Mouse (Mus musculus) G1E (cell line): ENCODE results near the gene Ccr3. TPM values are rescaled to one million over a fixed set of nuclear protein-coding genes. Genes with fewer than 3 reads are reported as not detected.

Experiments
- ATAC-seq: 2 replicates; pipeline ENCODE4 v1.8.0; 2016; ENCODE audit warnings: mild to moderate bottlenecking; ENCODE audit not compliant: insufficient number of reproducible peaks, poor library complexity, low FRiP score, severe bottlenecking; ENCODE audit errors: extremely low read depth
- DNase-seq: peaks from one replicate; pipeline ENCODE4 v3.0.0; 2012; ENCODE audit warnings: low spot score
- H3K27me3 ChIP-seq: 2 replicates; pipeline ENCODE4 v1.6.1; 2012; ENCODE audit warnings: mild to moderate bottlenecking, low read length, inconsistent platforms; ENCODE audit not compliant: insufficient read depth
- H3K36me3 ChIP-seq: replicated peaks from 2 replicates; pipeline ENCODE3; 2012; ENCODE audit warnings: mild to moderate bottlenecking, inconsistent platforms
- H3K4me1 ChIP-seq: 2 replicates; pipeline ENCODE4 v1.6.1; 2012; ENCODE audit warnings: low read depth, low read length, inconsistent platforms, mixed read lengths; ENCODE audit not compliant: insufficient read depth
- H3K4me3 ChIP-seq: 2 replicates; pipeline ENCODE4 v1.5.1; 2012; ENCODE audit warnings: low read depth, mild to moderate bottlenecking, inconsistent platforms, low read length, moderate library complexity, mixed read lengths
- H3K9me3 ChIP-seq: replicated peaks from 2 replicates; pipeline ENCODE4 v1.6.1; 2012; ENCODE audit warnings: inconsistent platforms
- CTCF ChIP-seq: IDR thresholded peaks from 2 replicates; pipeline ENCODE4 v1.5.1; 2012; ENCODE audit warnings: low read depth, low read length, inconsistent platforms, mixed read lengths
- GATA1 ChIP-seq: IDR thresholded peaks from 2 replicates; pipeline ENCODE4 v1.6.1; 2012; ENCODE audit warnings: borderline replicate concordance, low read length, inconsistent platforms, mixed read lengths
- GATA2 ChIP-seq: IDR thresholded peaks from 2 replicates; pipeline ENCODE4 v1.6.1; 2012; ENCODE audit warnings: low read depth, low read length, inconsistent platforms, borderline replicate concordance
- POLR2AphosphoS5 ChIP-seq: IDR thresholded peaks from 2 replicates; pipeline ENCODE4 v1.6.1; 2012; ENCODE audit warnings: low read depth, low read length, inconsistent platforms; ENCODE audit not compliant: insufficient replicate concordance
- TAL1 ChIP-seq: conservative IDR thresholded peaks from 2 replicates; pipeline ENCODE4 v1.6.1; 2012; ENCODE audit warnings: low read depth, low read length, inconsistent platforms, mixed read lengths
- polyA plus RNA-seq: library from polyadenylated mRNA; stranded (reverse); fragments of >175 nt; gene quantifications from 2 replicates; pipeline ENCODE4 v1.2.3, GENCODE M21; 2012
- total RNA-seq, 2 experiments: library from RNA; stranded (forward) in 1 of 2; stranded (reverse) in 1 of 2; fragments of 200-1000 nt in 1 of 2; fragments of >200 nt in 1 of 2; fragmentation: Nextera tagmentation in 1 of 2; gene quantifications; 2 replicates each; pipeline ENCODE4 v1.2.3; 2014 to 2017

Gene Ccr3
- total and polyA plus RNA-seq, 3 experiments: 0.11 TPM; not detected in 2

DNA sequence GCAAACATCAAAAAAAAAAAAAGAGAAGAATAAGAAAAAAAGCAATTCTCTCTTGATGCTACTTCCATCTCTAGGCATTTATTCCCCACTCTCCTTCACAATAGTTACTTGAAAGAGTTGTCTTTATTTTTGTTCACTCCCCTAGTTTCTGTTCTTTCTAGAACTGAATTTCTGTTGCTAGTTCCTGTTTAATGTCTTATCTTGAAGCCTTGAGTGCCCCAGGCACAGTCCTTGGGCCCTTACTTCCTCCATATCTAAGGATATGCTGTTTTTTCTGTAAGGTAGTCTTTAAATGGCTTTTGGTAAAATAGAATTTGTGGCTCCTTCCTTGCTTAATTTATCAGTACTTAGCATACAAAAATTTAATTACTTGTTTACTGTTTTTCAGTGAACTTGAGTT is 36.8 kb upstream of the Ccr3 start:
- ATAC-seq (peak; percentile 24; the same call in 1 of the 2 replicates), DNase-seq (no peak)
- H3K27me3 ChIP-seq: no peaks in the 10 kb centered on the region
- H3K36me3 ChIP-seq: no peaks in the 10 kb centered on the region
- H3K4me3 ChIP-seq: no peak overlapping the region
- TF ChIP-seq TAL1 (peak; percentile 27; the same call in 1 of the 2 replicates), CTCF (no peak)
- H3K4me1 ChIP-seq: peaks cover 62% of the 10 kb centered on the region
- H3K9me3 ChIP-seq: no peaks in the 10 kb centered on the region

DNA sequence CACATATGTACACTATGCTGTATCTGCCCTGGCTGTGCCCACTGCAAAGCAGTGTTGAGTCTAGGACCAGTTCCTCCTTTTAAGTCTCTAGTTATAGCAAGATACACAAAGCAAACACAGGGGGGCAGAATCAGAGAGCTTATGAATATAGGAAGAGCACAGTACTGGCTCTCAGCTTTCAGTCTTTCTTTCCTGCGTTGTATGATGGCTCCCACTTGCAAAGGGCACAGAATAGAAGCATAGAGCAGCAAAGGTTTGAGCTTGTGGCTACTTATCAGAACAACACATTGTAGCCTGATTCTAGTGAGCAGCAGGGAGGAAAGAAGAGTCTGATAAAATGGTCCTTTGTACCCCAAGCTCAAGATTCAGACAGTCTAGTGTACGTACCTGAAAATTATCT is 35.6 kb upstream of the Ccr3 start:
- DNase-seq: peak; percentile 30
- no peaks in the 10 kb centered on the region for H3K9me3 ChIP-seq
- H3K36me3 ChIP-seq: no peaks in the 10 kb centered on the region
- peak overlapping the region; percentile 20; the same call in 1 of the 2 replicates for H3K4me3 ChIP-seq
- H3K4me1 ChIP-seq: peaks cover 73% of the 10 kb centered on the region
- 0 out of 2 replicates have a peak, but pooled peaks have one; percentile 4 for ATAC-seq
- TF ChIP-seq GATA2: no peak
- TF ChIP-seq CTCF: no peak
- TF ChIP-seq TAL1: peak; percentile 29; the same call in 1 of the 2 replicates
- TF ChIP-seq POLR2AphosphoS5: no peak
- no peaks in the 10 kb centered on the region for H3K27me3 ChIP-seq

DNA sequence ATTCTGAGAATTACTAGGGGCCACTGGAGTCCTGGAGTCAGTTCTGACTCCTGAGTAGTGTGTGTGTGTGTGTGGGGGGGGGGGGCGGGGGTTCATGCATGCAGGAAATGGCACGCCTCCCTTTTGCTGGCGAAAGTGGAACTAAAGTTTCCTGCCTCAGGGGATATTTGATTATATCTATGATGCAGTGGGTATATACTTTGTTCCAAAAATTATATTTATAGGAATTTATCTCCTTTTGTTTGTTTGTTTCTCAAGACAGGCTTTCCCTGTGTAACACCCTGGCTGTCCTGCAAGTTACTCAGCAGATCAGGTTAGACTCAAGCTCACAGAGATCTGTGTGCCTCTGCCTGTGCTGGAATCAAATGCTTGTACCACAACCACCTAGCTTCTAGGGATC is 32.1 kb upstream of the Ccr3 start:
- Histone ChIP-seq H3K4me3 (no peak overlapping the region), H3K4me1 (peaks cover 61% of the 10 kb centered on the region), H3K36me3 (no peaks in the 10 kb centered on the region), H3K9me3 (no peaks in the 10 kb centered on the region), H3K27me3 (no peaks in the 10 kb centered on the region)
- TF ChIP-seq GATA2: no peak
- ATAC-seq (no peak), DNase-seq (no peak)

- ATAC-seq: peak; percentile 62
- Histone ChIP-seq H3K9me3 (no peaks in the 10 kb centered on the region), H3K27me3 (no peaks in the 10 kb centered on the region), H3K36me3 (no peaks in the 10 kb centered on the region), H3K4me1 (peaks cover 52% of the 10 kb centered on the region), H3K4me3 (no peak overlapping the region; the same call in 1 of the 2 replicates)
- TF ChIP-seq TAL1 (peak; percentile 61), GATA1 (no peak)
- DNase-seq: no peak
Measured at GRCm38 (mm10) chr9:123991312-123991906, 30.4 kb upstream of the Ccr3 start.

GRCm38 (mm10) chr9:123997719-123998118 is 24.1 kb upstream of the Ccr3 start:
- H3K9me3 ChIP-seq: no peaks in the 10 kb centered on the region
- DNase-seq (no peak), ATAC-seq (peak; percentile 86)
- H3K36me3 ChIP-seq: no peaks in the 10 kb centered on the region
- H3K27me3 ChIP-seq: no peaks in the 10 kb centered on the region
- no peak overlapping the region for H3K4me3 ChIP-seq
- H3K4me1 ChIP-seq: peaks cover 39% of the 10 kb centered on the region
- TF ChIP-seq GATA2 (no peak), TAL1 (no peak), GATA1 (no peak), POLR2AphosphoS5 (no peak), CTCF (no peak)

- H3K4me1 ChIP-seq: peaks cover 30% of the 10 kb centered on the region
- no peak for TF ChIP-seq GATA1
- no peak for TF ChIP-seq POLR2AphosphoS5
- TF ChIP-seq GATA2: no peak
- TF ChIP-seq TAL1: no peak
- no peak for TF ChIP-seq CTCF
- no peaks in the 10 kb centered on the region for H3K27me3 ChIP-seq
- DNase-seq (no peak), ATAC-seq (no peak)
- H3K9me3 ChIP-seq: no peaks in the 10 kb centered on the region
- no peaks in the 10 kb centered on the region for H3K36me3 ChIP-seq
- no peak overlapping the region for H3K4me3 ChIP-seq
Measured at GRCm38 (mm10) chr9:123999784-124000183, 22.0 kb upstream of the Ccr3 start.

GRCm38 (mm10) chr9:124012691-124013090 is 9.1 kb upstream of the Ccr3 start:
- TF ChIP-seq GATA2 (no peak), TAL1 (no peak), POLR2AphosphoS5 (no peak), GATA1 (no peak), CTCF (no peak)
- H3K36me3 ChIP-seq: no peaks in the 10 kb centered on the region

More at GRCm38 (mm10) chr9:124012691-124013090, 9.1 kb upstream of the Ccr3 start:
- no peak overlapping the region for H3K4me3 ChIP-seq
- ATAC-seq: no peak
- H3K9me3 ChIP-seq: no peaks in the 10 kb centered on the region
- H3K27me3 ChIP-seq: no peaks in the 10 kb centered on the region; the same call in 1 of the 2 replicates
- H3K4me1 ChIP-seq: peaks cover 26% of the 10 kb centered on the region
- DNase-seq: no peak
